Mouse (Mus musculus) limb, embryonic 11.5 days (tissue): Measurements from ENCODE around the gene Tspan12. TPM values are rescaled to one million over a fixed set of nuclear protein-coding genes. Genes with fewer than 3 reads are reported as not detected.

ENCODE experiments used
- ATAC-seq: fragments of 200-750 bp; cut with Nextera tagmentation; 2 replicates; pipeline ENCODE4 v1.8.0; 2017; ENCODE audit warnings: low read depth; ENCODE audit not compliant: insufficient number of reproducible peaks, low FRiP score, low TSS enrichment
- DNase-seq: peaks from one replicate; pipeline ENCODE4 v3.0.0-alpha.2; 2015; ENCODE audit warnings: low spot score
- H3K27ac ChIP-seq: fragments of 300-500 bp; sonication (generic); replicated peaks from 2 replicates; pipeline ENCODE4 v1.5.1; 2014; ENCODE audit warnings: low read depth, mild to moderate bottlenecking, low read length
- H3K27me3 ChIP-seq: fragments of 300-500 bp; sonication (generic); 2 replicates; pipeline ENCODE4 v1.6.1; 2014; ENCODE audit warnings: mild to moderate bottlenecking, low read length, mixed read lengths; ENCODE audit not compliant: control insufficient read depth, insufficient read depth
- H3K36me3 ChIP-seq: fragments of 300-500 bp; sonication (generic); 2 replicates; pipeline ENCODE4 v1.6.1; 2014; ENCODE audit warnings: mild to moderate bottlenecking, low read length, moderate library complexity, mixed read lengths; ENCODE audit not compliant: control insufficient read depth, insufficient read depth
- H3K4me1 ChIP-seq: fragments of 300-500 bp; sonication (generic); 2 replicates; pipeline ENCODE4 v1.6.1; 2014; ENCODE audit warnings: low read length, mixed read lengths; ENCODE audit not compliant: control insufficient read depth, insufficient read depth
- H3K4me2 ChIP-seq: fragments of 300-500 bp; sonication (generic); 2 replicates; pipeline ENCODE4 v1.6.1; 2014; ENCODE audit warnings: low read depth, mild to moderate bottlenecking, moderate library complexity; ENCODE audit not compliant: severe bottlenecking
- H3K4me3 ChIP-seq: fragments of 300-500 bp; sonication (generic); 2 replicates; pipeline ENCODE4 v1.5.1; 2014; ENCODE audit warnings: low read depth, low read length
- H3K9ac ChIP-seq: fragments of 300-500 bp; sonication (generic); 2 replicates; pipeline ENCODE4 v1.6.1; 2014; ENCODE audit warnings: mild to moderate bottlenecking, low read length
- H3K9me3 ChIP-seq: fragments of 300-500 bp; sonication (generic); 2 replicates; pipeline ENCODE4 v1.6.1; 2016; ENCODE audit warnings: low read length; ENCODE audit not compliant: control insufficient read depth
- WGBS: fragments of 180-500 bp; shearing (Covaris S2); extraction: QIAGEN DNeasy Blood & Tissue Kit; methylation state at CpG from one replicate; pipeline ENCODE4 v1.1.7; 2014; 5-methylcytosine and 5-hydroxymethylcytosine counted together
- polyA plus RNA-seq: library from polyadenylated mRNA; unstranded; fragments of >200 nt; fragmentation: Nextera tagmentation; extraction: Ambion mirVana; gene quantifications from 2 replicates; pipeline ENCODE4 v1.2.1, GENCODE M21; 2014

Tspan12 gene
- polyA plus RNA-seq, 1 experiment from 2014 or later, result 47.7 TPM

DNA sequence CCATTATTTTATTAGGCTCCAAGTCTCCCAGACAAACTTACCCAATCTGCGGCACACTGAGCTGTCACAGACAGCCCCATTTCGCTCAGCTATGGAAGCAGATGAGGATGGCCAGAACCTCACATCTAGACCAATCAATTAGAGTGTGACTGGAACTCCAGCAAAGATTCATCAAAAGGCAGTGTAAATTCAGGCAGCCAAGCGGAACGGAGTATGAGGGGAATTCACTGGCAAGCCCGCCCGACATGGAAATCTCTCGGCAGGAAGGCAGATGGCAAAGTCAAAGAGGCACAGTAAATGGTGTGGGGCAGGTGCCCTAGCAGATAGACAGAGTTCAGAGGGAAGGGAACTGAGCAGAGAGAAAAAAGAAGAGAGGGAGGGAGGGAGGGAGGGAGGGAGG lies 5.5 kb upstream of the Tspan12 start:
- WGBS, result 43% methylated on average over 7 of the region's 7 CpGs
- H3K4me2 ChIP-seq, result no peak overlapping the region

DNA sequence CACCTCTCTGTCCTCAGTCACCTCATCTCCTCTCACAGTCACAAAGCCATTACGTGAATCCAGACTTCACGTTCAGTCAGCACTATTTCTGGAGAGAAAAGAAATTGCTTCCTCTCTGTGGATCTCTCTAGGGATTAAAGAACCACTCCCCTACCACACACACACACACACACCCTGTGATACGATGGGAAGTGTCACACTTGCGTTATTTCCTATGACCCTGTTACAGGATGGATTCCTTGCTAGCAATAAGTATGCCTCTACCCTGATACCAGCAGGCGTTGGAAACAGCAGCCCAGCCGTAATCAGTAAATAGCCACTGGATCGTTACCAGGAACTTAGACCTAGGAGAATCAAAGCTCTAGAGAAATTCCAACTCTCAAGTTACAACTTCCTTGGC lies 3.6 kb upstream of the Tspan12 start:
- Histone ChIP-seq H3K27me3 (no peaks in the 10 kb centered on the region), H3K36me3 (no peaks in the 10 kb centered on the region), H3K9me3 (no peaks in the 10 kb centered on the region), H3K27ac (no peak overlapping the region), H3K4me1 (no peaks in the 10 kb centered on the region), H3K4me2 (no peak overlapping the region), H3K4me3 (no peak overlapping the region), H3K9ac (no peak overlapping the region)
- DNase-seq (no peak), ATAC-seq (no peak)
- 27% methylated on average over 7 of the region's 7 CpGs for WGBS

More for the DNA sequence above, 5.5 kb upstream of the Tspan12 start:
- no peak for DNase-seq
- Histone ChIP-seq H3K36me3 (no peaks in the 10 kb centered on the region), H3K27ac (no peak overlapping the region), H3K4me3 (no peak overlapping the region), H3K27me3 (no peaks in the 10 kb centered on the region), H3K9me3 (no peaks in the 10 kb centered on the region), H3K4me1 (no peaks in the 10 kb centered on the region), H3K9ac (no peak overlapping the region)
- ATAC-seq, result no peak

GRCm38 (mm10) chr6:21853342-21853741 lies 1.0 kb upstream of the Tspan12 start:
- H3K4me3 ChIP-seq, result no peak overlapping the region
- H3K4me1 ChIP-seq, result no peaks in the 10 kb centered on the region
- no peak for ATAC-seq
- DNase-seq, result peak; percentile 34
- no peaks in the 10 kb centered on the region for H3K9me3 ChIP-seq
- H3K9ac ChIP-seq, result no peak overlapping the region
- no peaks in the 10 kb centered on the region for H3K36me3 ChIP-seq
- H3K4me2 ChIP-seq, result no peak overlapping the region
- H3K27ac ChIP-seq, result no peak overlapping the region
- 40% methylated on average over 6 of the region's 6 CpGs for WGBS
- no peaks in the 10 kb centered on the region for H3K27me3 ChIP-seq

DNA sequence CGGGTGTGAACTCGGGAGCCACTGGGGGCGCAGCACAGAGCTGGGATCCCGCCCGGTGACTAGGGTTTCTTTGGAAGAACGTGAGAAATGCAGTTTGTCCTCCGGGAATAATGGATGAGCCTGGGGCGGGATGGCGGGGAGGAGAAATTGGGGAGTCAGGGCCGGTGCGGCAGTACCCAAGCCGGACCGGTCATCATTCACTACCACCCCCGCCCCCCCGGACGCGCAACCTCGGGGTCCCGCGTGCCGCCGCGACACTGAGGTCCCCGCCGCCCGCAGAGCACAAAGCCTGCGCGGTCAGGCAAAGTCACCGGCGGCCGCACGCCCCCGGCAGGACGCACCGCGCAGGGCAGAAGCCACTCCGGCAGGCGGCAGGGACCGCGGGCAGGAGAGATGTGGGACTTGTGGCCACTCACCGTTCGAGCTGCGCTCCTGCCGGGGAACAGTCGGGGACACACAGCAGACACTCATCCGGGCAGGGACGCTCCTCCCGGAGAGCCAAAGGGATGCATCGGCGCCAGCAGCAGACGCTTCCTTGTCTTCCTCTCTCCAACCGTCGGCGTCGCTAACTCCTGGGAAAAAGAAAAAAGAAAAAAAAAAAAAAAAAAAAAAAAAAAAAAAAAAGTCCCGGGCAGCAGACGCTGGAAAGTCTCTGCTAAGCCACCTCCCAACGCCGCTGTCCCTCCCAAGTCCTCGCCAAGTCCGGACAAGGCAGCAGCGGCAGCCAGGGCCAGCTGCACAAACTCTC lies 545 bp downstream of the Tspan12 start:
- Histone ChIP-seq H3K4me2 (peak overlapping the region; percentile 58), H3K4me1 (no peaks in the 10 kb centered on the region), H3K9me3 (no peaks in the 10 kb centered on the region), H3K27me3 (no peaks in the 10 kb centered on the region), H3K36me3 (no peaks in the 10 kb centered on the region), H3K27ac (peak overlapping the region; percentile 65; the same call in 1 of the 2 replicates), H3K9ac (peak overlapping the region; percentile 86), H3K4me3 (peak overlapping the region; percentile 76)
- peak; percentile 86 for DNase-seq
- peak; percentile 79 for ATAC-seq
- WGBS, result under 1% methylated on average over 51 of the region's 62 CpGs

DNA sequence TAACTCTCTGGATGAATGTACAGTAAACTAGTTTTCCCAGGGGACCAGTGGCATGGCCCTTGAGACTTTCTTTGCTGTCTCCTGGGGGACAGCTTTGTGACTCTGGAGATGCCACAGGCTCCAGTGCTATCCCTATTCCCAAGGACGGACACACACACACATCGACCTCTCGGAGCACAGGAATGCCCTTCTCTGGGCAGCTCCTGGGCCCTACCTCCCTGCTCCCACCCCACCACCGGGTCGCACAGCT lies 1.0 kb downstream of the Tspan12 start:
- Histone ChIP-seq H3K4me2 (peak overlapping the region; percentile 58), H3K4me3 (peak overlapping the region; percentile 76), H3K36me3 (no peaks in the 10 kb centered on the region), H3K27ac (no peak overlapping the region), H3K9me3 (no peaks in the 10 kb centered on the region), H3K9ac (peak overlapping the region; percentile 86), H3K27me3 (no peaks in the 10 kb centered on the region), H3K4me1 (no peaks in the 10 kb centered on the region)
- no peak for DNase-seq
- 0% methylated on average over 5 of the region's 5 CpGs for WGBS
- ATAC-seq, result peak; percentile 85

- DNase-seq (peak; percentile 45), ATAC-seq (no peak)
- H3K4me2 ChIP-seq, result peak overlapping the region; percentile 58
- peak overlapping the region; percentile 86 for H3K9ac ChIP-seq
- WGBS, result 25% methylated on average over 21 of the region's 21 CpGs
- H3K4me3 ChIP-seq, result peak overlapping the region; percentile 76
- H3K4me1 ChIP-seq, result no peaks in the 10 kb centered on the region
- H3K27ac ChIP-seq, result no peak overlapping the region
- no peaks in the 10 kb centered on the region for H3K27me3 ChIP-seq
- no peaks in the 10 kb centered on the region for H3K36me3 ChIP-seq
- no peaks in the 10 kb centered on the region for H3K9me3 ChIP-seq
Observed at GRCm38 (mm10) chr6:21850526-21851345, 1.6 kb downstream of the Tspan12 start.

DNA sequence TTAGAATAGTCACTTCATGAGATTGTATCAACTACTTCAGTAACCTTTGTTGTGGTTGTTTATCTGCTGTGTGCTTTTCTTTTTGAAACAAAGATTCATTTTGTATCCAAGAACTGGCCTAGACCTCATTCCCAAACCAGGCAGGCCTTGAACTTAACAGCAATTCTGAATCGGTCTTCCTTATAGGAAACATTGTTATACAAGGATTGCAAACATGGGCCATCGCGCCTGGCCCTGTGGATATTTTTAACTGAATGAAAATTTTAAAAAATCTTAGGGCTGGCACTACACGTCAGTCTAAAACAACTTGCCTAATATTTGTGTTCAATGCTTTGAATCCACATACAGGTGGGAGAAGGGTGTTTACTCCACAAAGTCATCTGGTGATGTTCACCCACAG lies 3.5 kb downstream of the Tspan12 start:
- H3K9ac ChIP-seq, result no peak overlapping the region

GRCm38 (mm10) chr6:21839976-21840775 lies 12.1 kb downstream of the Tspan12 start:
- WGBS, result 22% methylated on average over 9 of the region's 9 CpGs
- Histone ChIP-seq H3K27me3 (no peaks in the 10 kb centered on the region), H3K4me1 (peaks cover 9% of the 10 kb centered on the region; the same call in 1 of the 2 replicates), H3K27ac (no peak overlapping the region), H3K9me3 (no peaks in the 10 kb centered on the region), H3K36me3 (no peaks in the 10 kb centered on the region; the same call in 1 of the 2 replicates), H3K9ac (no peak overlapping the region), H3K4me2 (no peak overlapping the region), H3K4me3 (no peak overlapping the region)
- ATAC-seq, result no peak
- peak; percentile 24 for DNase-seq

More for the DNA sequence above, 3.5 kb downstream of the Tspan12 start:
- no peak for DNase-seq
- Histone ChIP-seq H3K9me3 (no peaks in the 10 kb centered on the region), H3K36me3 (no peaks in the 10 kb centered on the region), H3K27me3 (no peaks in the 10 kb centered on the region), H3K4me3 (no peak overlapping the region), H3K4me1 (no peaks in the 10 kb centered on the region), H3K27ac (no peak overlapping the region), H3K4me2 (no peak overlapping the region)
- 94% methylated on average over 4 of the region's 4 CpGs for WGBS
- no peak for ATAC-seq
